ENCODE assay signal across 8 mouse cellular contexts in genomic region chr19:32485681-32486105, GRCm38 (mm10). TPM values are rescaled to one million over a fixed set of nuclear protein-coding genes. Genes with fewer than 3 reads are reported as not detected.
A peak's percentile ranks its signal among the peaks of the same experiment; 100 is the strongest.
DNase-seq lines count a peak whose midpoint lies in the region; ATAC-seq lines count a peak whose summit lies in the region.

Gene Minpp1 (plus strand): TSS chr19:32485769.

- peak; percentile 93 for ATAC-seq in frontal cortex, adult (ENCODE audit: low TSS enrichment)
- ATAC-seq in hematopoietic stem cell, adult 5-6 weeks (replicated peaks in 1 of 2; ENCODE audit: insufficient read depth in 1 of 2, low FRiP score in 2 of 2, low TSS enrichment in 1 of 2, low read depth in 1 of 2, poor library complexity in 2 of 2, severe bottlenecking in 2 of 2), result peak; percentile 70 to 77

- peak; percentile 90 for DNase-seq in MN1 (ENCODE audit: low spot score)
- peak; percentile 80 for DNase-seq in cerebellum, adult 8-10 months
- DNase-seq in layer of hippocampus, postnatal 10 days (ENCODE audit: low spot score in 2 of 2), result peak; percentile 85 to 90
- peak; percentile 87 for DNase-seq in lung, postnatal 10 days
- DNase-seq in ovary, postnatal 36 days (ENCODE audit: low spot score), result peak; percentile 85
- DNase-seq in thymus, postnatal 25 days, result peak; percentile 92

RNA-seq across cellular contexts. Expression of gene Minpp1, which starts in this region (rescaled TPM):
- 42.7 and 57.6 TPM in 2 replicates for total RNA-seq in hematopoietic stem cell, adult 5-6 weeks (2017)
- total RNA-seq in layer of hippocampus, postnatal 10 days (2021), result 10 to 100 TPM; 51.8 to 56.3 TPM

Comparison
In these comparisons a context has a peak if more than half of its experiments do, and no peak if none do; other contexts are left out.
1. Peak in every context shown above with its lines: DNase-seq and ATAC-seq.